Mouse (Mus musculus) lung, embryonic 16.5 days (tissue): Measurements from ENCODE around the gene Cpne5. TPM values are rescaled to one million over a fixed set of nuclear protein-coding genes. Genes with fewer than 3 reads are reported as not detected.

Experiments
- ATAC-seq: fragments of 200-750 bp; cut with Nextera tagmentation; 2 replicates; pipeline ENCODE4 v1.8.0; 2017; ENCODE audit warnings: low read depth, mild to moderate bottlenecking, moderate library complexity
- H3K27ac ChIP-seq: fragments of 300-500 bp; sonication (generic); 2 replicates; pipeline ENCODE4 v1.5.1; 2014; ENCODE audit warnings: mild to moderate bottlenecking, control low read depth, low read length
- H3K27me3 ChIP-seq: fragments of 300-500 bp; sonication (generic); 2 replicates; pipeline ENCODE4 v1.6.1; 2014; ENCODE audit warnings: low read depth, low read length, mixed read lengths; ENCODE audit not compliant: control insufficient read depth, insufficient read depth
- H3K36me3 ChIP-seq: fragments of 300-500 bp; sonication (generic); 2 replicates; pipeline ENCODE4 v1.6.1; 2014; ENCODE audit warnings: low read length; ENCODE audit not compliant: control insufficient read depth, insufficient read depth
- H3K4me1 ChIP-seq: fragments of 300-500 bp; sonication (generic); replicated peaks from 2 replicates; pipeline ENCODE4 v1.6.1; 2014; ENCODE audit warnings: low read length, mixed read lengths; ENCODE audit not compliant: control insufficient read depth, insufficient read depth
- H3K4me2 ChIP-seq: fragments of 300-500 bp; sonication (generic); 2 replicates; pipeline ENCODE4 v1.6.1; 2014; ENCODE audit warnings: low read depth, low read length, control low read depth
- H3K4me3 ChIP-seq: fragments of 300-500 bp; sonication (generic); 2 replicates; pipeline ENCODE4 v1.5.1; 2014; ENCODE audit warnings: mild to moderate bottlenecking, low read length, control low read depth
- H3K9ac ChIP-seq: fragments of 300-500 bp; sonication (generic); 2 replicates; pipeline ENCODE4 v1.6.1; 2014; ENCODE audit warnings: low read length, control low read depth
- H3K9me3 ChIP-seq: fragments of 300-500 bp; sonication (generic); 2 replicates; pipeline ENCODE4 v1.6.1; 2016; ENCODE audit warnings: low read length; ENCODE audit not compliant: control insufficient read depth
- WGBS: fragments of 180-500 bp; shearing (Covaris S2); extraction: QIAGEN DNeasy Blood & Tissue Kit; methylation state at CpG from one replicate; pipeline ENCODE4 v1.1.7; 2014; 5-methylcytosine and 5-hydroxymethylcytosine counted together
- polyA plus RNA-seq: library from polyadenylated mRNA; unstranded; fragments of >200 nt; fragmentation: Nextera tagmentation; extraction: Ambion mirVana; gene quantifications from 2 replicates; pipeline ENCODE4 v1.2.1, GENCODE M21; 2015

Gene Cpne5
- polyA plus RNA-seq, 1 experiment from 2014 or later, result 5.0 TPM

DNA sequence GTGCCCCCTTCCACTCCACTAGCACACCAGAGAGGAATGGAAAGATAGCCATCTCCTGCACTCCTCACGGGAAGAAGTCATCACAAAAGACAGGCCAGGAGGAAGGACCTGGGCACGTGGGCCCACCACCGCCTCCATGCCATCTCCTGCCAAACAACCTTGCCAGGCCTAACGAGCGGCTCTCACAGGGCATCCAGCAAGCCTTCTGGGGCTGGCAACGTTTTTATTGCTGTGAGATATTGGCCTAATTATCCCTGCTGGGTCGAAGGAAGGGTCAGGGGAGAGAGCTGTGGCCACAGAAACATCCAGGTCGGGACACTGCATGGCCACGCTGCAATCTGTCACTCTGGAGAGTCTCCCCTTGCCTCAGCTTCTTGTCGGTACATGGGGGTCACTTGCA lies 6.9 kb downstream of the Cpne5 start:
- no peak overlapping the region for H3K27ac ChIP-seq
- no peak overlapping the region for H3K4me3 ChIP-seq
- no peaks in the 10 kb centered on the region; the same call in 1 of the 2 replicates for H3K4me1 ChIP-seq
- H3K27me3 ChIP-seq, result peaks cover 8% of the 10 kb centered on the region; the same call in 1 of the 2 replicates
- no peaks in the 10 kb centered on the region for H3K36me3 ChIP-seq
- H3K9me3 ChIP-seq, result no peaks in the 10 kb centered on the region
- ATAC-seq, result no peak
- WGBS, result 77% methylated on average over 10 of the region's 10 CpGs
- H3K4me2 ChIP-seq, result no peak overlapping the region
- no peak overlapping the region for H3K9ac ChIP-seq

DNA sequence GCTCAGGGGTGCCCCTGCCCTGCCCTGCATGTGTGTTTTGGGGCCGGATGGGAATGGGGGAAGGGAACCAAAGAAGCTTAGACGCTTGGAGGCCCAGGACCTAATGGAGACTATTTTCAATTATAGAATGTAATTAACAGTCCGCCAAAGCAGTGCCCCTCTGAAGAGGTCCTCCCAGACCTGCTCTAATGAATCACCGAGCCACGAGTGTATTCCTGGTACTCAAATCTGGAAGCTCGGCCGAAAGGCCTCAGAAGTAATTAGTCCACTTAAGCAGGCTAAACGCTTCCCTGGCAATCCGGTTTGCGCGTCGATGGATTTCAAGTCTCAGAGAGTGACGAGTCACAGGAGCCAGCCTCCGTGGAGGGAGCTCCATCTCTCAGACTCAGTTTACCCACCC lies 17.3 kb downstream of the Cpne5 start:
- H3K4me3 ChIP-seq, result no peak overlapping the region
- H3K4me2 ChIP-seq, result no peak overlapping the region
- no peaks in the 10 kb centered on the region for H3K27me3 ChIP-seq
- no peaks in the 10 kb centered on the region for H3K36me3 ChIP-seq
- H3K4me1 ChIP-seq, result no peaks in the 10 kb centered on the region
- no peak overlapping the region for H3K27ac ChIP-seq
- H3K9ac ChIP-seq, result no peak overlapping the region
- H3K9me3 ChIP-seq, result no peaks in the 10 kb centered on the region
- WGBS, result 83% methylated on average over 14 of the region's 14 CpGs
- no peak for ATAC-seq

DNA sequence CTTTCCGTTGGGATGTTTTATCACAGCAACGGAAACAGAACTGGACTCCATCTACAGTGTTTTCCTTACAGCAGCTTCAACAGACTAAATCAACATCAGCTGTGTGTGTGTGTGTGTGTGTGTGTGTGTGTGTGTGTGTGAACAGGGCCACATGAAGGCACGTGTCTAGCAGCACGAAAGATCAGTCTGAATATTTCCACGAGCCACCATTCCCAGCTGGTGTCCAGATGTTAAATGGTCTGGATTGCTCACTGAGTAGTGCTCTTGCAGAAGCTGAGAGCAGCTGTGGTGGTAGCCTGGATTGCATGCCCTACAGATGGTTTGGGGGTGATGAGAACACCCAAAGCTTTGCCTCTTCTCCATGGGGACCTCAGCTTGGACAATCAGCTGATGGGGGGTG lies 19.9 kb downstream of the Cpne5 start:
- Histone ChIP-seq H3K27me3 (no peaks in the 10 kb centered on the region), H3K4me3 (no peak overlapping the region), H3K27ac (no peak overlapping the region), H3K9ac (no peak overlapping the region), H3K9me3 (no peaks in the 10 kb centered on the region), H3K4me1 (peaks cover 4% of the 10 kb centered on the region; the same call in 1 of the 2 replicates), H3K4me2 (no peak overlapping the region), H3K36me3 (no peaks in the 10 kb centered on the region)
- 46% methylated on average over 5 of the region's 5 CpGs for WGBS
- ATAC-seq, result no peak

DNA sequence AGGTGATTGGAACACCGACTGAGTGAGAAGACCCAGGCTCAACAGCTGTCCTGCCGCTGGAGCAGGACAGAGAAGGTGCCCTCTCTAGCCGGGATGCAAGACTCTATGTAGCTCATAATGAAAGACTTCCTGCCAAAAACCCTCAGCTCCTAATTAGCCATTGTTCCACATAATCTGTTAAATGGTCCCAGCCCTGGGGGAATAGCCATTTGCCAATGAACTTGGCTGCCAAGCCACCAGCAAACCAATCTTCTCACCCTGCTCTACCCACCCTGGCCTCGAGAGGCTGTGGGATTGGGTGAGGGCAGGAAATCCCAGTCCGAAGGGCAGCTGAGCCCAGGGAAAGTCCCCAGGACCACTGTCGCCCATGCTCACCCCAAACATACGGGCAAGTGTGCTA lies 21.9 kb downstream of the Cpne5 start:
- WGBS, result 56% methylated on average over 7 of the region's 7 CpGs
- Histone ChIP-seq H3K27ac (no peak overlapping the region), H3K4me1 (peaks cover 4% of the 10 kb centered on the region; the same call in 1 of the 2 replicates), H3K4me3 (no peak overlapping the region), H3K9me3 (no peaks in the 10 kb centered on the region), H3K4me2 (no peak overlapping the region), H3K36me3 (no peaks in the 10 kb centered on the region), H3K27me3 (no peaks in the 10 kb centered on the region), H3K9ac (no peak overlapping the region)
- no peak for ATAC-seq

DNA sequence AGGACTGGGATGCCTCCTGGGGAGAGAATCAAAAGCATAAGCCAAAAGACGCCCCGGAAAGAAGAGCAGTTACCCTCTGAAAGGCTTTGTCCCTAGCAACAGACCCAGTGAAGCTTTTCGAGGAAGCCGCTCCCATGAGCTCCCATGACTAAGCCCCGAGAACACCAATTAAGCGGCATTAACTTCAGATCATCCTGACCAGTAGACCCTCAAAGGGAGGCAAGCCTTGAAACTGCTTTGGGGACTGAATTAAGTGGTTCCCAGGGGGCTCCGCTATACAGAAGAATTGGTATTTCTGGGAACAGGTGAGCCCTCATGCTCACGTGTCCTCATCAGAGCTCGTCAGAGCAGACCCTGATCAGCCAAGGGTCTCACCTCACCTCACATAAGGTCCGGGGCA lies 23.3 kb downstream of the Cpne5 start:
- Histone ChIP-seq H3K27me3 (no peaks in the 10 kb centered on the region), H3K4me1 (peaks cover 4% of the 10 kb centered on the region; the same call in 1 of the 2 replicates), H3K27ac (no peak overlapping the region), H3K4me3 (no peak overlapping the region), H3K36me3 (no peaks in the 10 kb centered on the region), H3K4me2 (no peak overlapping the region), H3K9ac (no peak overlapping the region), H3K9me3 (no peaks in the 10 kb centered on the region)
- ATAC-seq, result no peak
- 62% methylated on average over 10 of the region's 10 CpGs for WGBS

DNA sequence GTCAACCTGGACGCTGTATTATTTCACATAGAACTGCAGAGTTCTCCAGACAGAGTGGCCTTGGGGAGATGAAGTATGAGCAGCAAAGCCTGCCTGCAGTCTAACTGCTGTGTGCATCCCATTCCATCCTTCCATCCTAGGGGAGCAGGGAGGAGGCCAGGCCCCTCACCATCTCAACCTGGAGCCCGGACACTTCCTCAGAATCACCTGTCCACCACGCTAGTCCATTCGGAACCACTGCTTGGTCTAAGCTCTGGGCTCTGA lies 23.8 kb downstream of the Cpne5 start:
- Histone ChIP-seq H3K27me3 (no peaks in the 10 kb centered on the region), H3K27ac (no peak overlapping the region), H3K36me3 (no peaks in the 10 kb centered on the region), H3K9me3 (no peaks in the 10 kb centered on the region), H3K9ac (no peak overlapping the region), H3K4me2 (no peak overlapping the region), H3K4me1 (peaks cover 4% of the 10 kb centered on the region; the same call in 1 of the 2 replicates), H3K4me3 (no peak overlapping the region)
- WGBS, result 78% methylated on average over 4 of the region's 4 CpGs
- no peak for ATAC-seq

DNA sequence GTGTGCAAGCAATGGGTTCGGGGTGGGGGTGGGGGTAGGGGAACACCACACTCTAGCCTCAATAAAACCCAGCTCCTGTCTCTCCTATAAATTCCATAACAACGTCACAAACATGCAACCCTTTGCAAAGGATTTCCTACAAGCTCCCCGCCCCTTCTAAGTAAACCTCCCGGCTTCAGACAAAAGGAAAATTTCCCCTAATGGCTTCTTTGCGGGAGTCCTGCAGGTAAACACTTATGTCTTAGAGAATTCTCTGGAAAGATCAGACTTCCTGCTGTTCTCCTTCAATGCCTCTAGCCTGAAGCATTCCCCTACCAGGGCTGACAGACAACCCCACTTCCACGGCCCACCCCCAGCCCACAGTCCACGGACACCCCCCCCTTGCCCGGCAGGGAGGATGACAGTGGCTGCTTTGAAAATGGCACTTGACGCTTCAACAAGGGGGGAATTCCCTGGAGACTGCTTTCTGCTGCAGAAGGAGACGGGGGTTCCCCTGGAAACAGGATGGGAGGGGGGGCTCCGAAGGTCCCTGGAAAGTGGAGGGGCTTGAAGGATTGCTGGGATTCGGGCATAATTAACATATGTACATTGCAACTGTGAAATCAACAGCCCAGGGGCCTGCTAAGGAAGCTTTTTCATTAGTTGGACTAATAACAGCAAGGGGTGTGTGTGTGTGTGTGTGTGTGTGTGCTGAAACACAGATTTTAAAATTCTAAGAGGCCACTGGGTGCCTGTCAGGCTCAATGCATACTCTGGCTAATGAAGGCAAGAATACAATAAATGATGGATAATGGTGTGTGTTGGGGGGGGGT lies 24.4 kb downstream of the Cpne5 start:
- peak overlapping the region; percentile 38 for H3K4me2 ChIP-seq
- 0 out of 2 replicates have a peak overlapping the region, but pooled peaks have one; percentile 15 for H3K9ac ChIP-seq
- H3K4me3 ChIP-seq, result no peak overlapping the region
- H3K27me3 ChIP-seq, result no peaks in the 10 kb centered on the region
- no peaks in the 10 kb centered on the region for H3K36me3 ChIP-seq
- no peak overlapping the region for H3K27ac ChIP-seq
- peaks cover 4% of the 10 kb centered on the region; the same call in 1 of the 2 replicates for H3K4me1 ChIP-seq
- 17% methylated on average over 12 of the region's 12 CpGs for WGBS
- ATAC-seq, result no peak
- H3K9me3 ChIP-seq, result no peaks in the 10 kb centered on the region

DNA sequence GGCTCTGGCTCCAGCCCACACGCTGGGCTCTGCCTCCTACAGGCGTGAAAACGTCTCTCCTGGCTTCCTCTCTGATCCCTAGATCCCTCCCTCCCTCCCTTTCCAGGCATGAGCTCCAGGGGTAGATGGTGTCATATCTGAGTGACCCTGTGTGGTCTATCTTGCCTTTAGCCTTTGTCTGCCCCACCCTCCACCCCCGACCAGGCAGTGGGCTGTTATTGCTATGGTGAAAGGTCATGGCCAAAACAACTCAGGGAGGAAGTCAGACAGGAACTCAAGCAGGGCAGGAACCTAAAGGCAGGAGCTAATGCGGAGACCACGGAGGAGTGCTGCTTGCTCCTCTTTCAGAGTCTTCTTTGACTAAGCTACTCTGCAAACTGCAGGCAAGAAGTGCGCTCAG lies 26.1 kb downstream of the Cpne5 start:
- no peaks in the 10 kb centered on the region for H3K9me3 ChIP-seq
- H3K36me3 ChIP-seq, result no peaks in the 10 kb centered on the region
- no peaks in the 10 kb centered on the region for H3K27me3 ChIP-seq
- peaks cover 4% of the 10 kb centered on the region; the same call in 1 of the 2 replicates for H3K4me1 ChIP-seq
- WGBS, result 39% methylated on average over 7 of the region's 7 CpGs
- H3K9ac ChIP-seq, result no peak overlapping the region
- H3K4me2 ChIP-seq, result no peak overlapping the region
- ATAC-seq, result no peak
- H3K27ac ChIP-seq, result no peak overlapping the region
- no peak overlapping the region for H3K4me3 ChIP-seq

DNA sequence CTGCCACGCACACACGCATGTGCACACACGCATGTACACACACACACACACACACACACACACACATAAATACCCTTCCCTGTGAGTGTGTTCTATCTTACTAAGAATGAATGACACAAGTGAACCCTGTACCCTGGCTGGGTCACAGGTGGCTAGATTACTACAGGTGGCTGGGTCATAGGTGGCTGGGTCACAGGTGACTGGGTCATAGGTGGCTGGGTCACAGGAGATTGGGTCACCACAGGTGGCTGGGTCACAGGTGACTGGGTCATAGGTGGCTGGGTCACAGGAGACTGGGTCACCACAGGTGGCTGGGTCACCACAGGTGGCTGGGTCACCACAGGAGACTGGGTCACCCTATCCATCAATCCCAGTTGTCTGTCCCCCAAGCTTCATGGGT lies 27.9 kb downstream of the Cpne5 start:
- 96% methylated on average over 3 of the region's 3 CpGs for WGBS

More for the DNA sequence above, 27.9 kb downstream of the Cpne5 start:
- H3K4me2 ChIP-seq, result no peak overlapping the region
- no peaks in the 10 kb centered on the region for H3K9me3 ChIP-seq
- H3K27ac ChIP-seq, result no peak overlapping the region
- H3K27me3 ChIP-seq, result no peaks in the 10 kb centered on the region
- no peak for ATAC-seq
- peaks cover 4% of the 10 kb centered on the region; the same call in 1 of the 2 replicates for H3K4me1 ChIP-seq
- H3K36me3 ChIP-seq, result no peaks in the 10 kb centered on the region
- no peak overlapping the region for H3K4me3 ChIP-seq
- no peak overlapping the region for H3K9ac ChIP-seq
